Mouse (Mus musculus) neutrophil, adult 5-6 weeks (primary cell): Measurements from ENCODE around the gene Aaas. TPM values are rescaled to one million over a fixed set of nuclear protein-coding genes. Genes with fewer than 3 reads are reported as not detected.
A peak's percentile ranks its signal among the peaks of the same experiment; 100 is the strongest.

ENCODE experiments used
- ATAC-seq: fragments of 151-379, 151-347 bp; 2 replicates; pipeline ENCODE4 v1.8.0; 2017; ENCODE audit warnings: mild to moderate bottlenecking, moderate TSS enrichment; ENCODE audit not compliant: insufficient number of reproducible peaks, poor library complexity, low FRiP score, severe bottlenecking; ENCODE audit errors: extremely low read depth
- total RNA-seq: library from RNA; stranded (forward); fragments of 200-1000 nt; gene quantifications from 2 replicates; pipeline ENCODE4 v1.2.3, GENCODE M21; 2017

Gene Aaas
- total RNA-seq, 1 experiment from 2014 or later: 50.6 TPM

GRCm38 (mm10) chr15:102324654-102325473 lies 25.7 kb downstream of the Aaas start:
- no peak for ATAC-seq

- peak; percentile 85 for ATAC-seq
Measured at GRCm38 (mm10) chr15:102316263-102316662, 34.3 kb downstream of the Aaas start.

GRCm38 (mm10) chr15:102315292-102315691 lies 35.3 kb downstream of the Aaas start:
- ATAC-seq: no peak

- no peak for ATAC-seq
Measured at GRCm38 (mm10) chr15:102311489-102311888, 39.1 kb downstream of the Aaas start.

- no peak for ATAC-seq
Measured at GRCm38 (mm10) chr15:102310074-102310845, 40.3 kb downstream of the Aaas start.

- no peak for ATAC-seq
Measured at GRCm38 (mm10) chr15:102308717-102309116, 41.9 kb downstream of the Aaas start.

- ATAC-seq: no peak
Measured at GRCm38 (mm10) chr15:102302542-102302941, 48.0 kb downstream of the Aaas start.

- ATAC-seq: no peak
Measured at GRCm38 (mm10) chr15:102296368-102297006, 54.1 kb downstream of the Aaas start.

- peak; percentile 100 for ATAC-seq
Measured at GRCm38 (mm10) chr15:102295633-102296367, 54.8 kb downstream of the Aaas start, which contains the start of gene Espl1. Gene Espl1 (plus strand): TSS chr15:102296266.

Other genes starting within 250 kb of the Aaas start
- 47.0 and 56.1 TPM in 2 replicates for gene Spryd3, start 214.5 kb downstream of the Aaas start, total RNA-seq
- gene Igfbp6, start 206.4 kb downstream of the Aaas start, total RNA-seq: 4.7 and 6.5 TPM in 2 replicates
- gene Soat2, start 200.2 kb downstream of the Aaas start, total RNA-seq: 13.3 and 14.4 TPM in 2 replicates
- 118 and 120 TPM in 2 replicates for gene Zfp740, start 147.5 kb downstream of the Aaas start, total RNA-seq
- gene Csad, start 146.0 kb downstream of the Aaas start, total RNA-seq: 47.6 and 56.0 TPM in 2 replicates
- 338 and 351 TPM in 2 replicates for gene Itgb7, start 118.8 kb downstream of the Aaas start, total RNA-seq
- 28.2 and 38.3 TPM in 2 replicates for gene Rarg, start 93.3 kb downstream of the Aaas start, total RNA-seq
- gene Gm9918, start 80.2 kb downstream of the Aaas start, total RNA-seq: 0.49 TPM in 1 of 2 replicates, not detected in the other
- 21.6 and 22.6 TPM in 2 replicates for gene Mfsd5, start 71.3 kb downstream of the Aaas start, total RNA-seq
- gene Espl1, start 54.5 kb downstream of the Aaas start, total RNA-seq: 1.2 and 6.1 TPM in 2 replicates
- gene Pfdn5, start 24.7 kb downstream of the Aaas start, total RNA-seq: 495 and 562 TPM in 2 replicates
- 44.2 and 56.0 TPM in 2 replicates for gene Myg1, start 19.1 kb downstream of the Aaas start, total RNA-seq
- gene Sp7, start 16.4 kb upstream of the Aaas start, total RNA-seq: not detected in 2 replicates
- 105 and 109 TPM in 2 replicates for gene Sp1, start 55.4 kb upstream of the Aaas start, total RNA-seq
- gene Amhr2, start 94.6 kb upstream of the Aaas start, total RNA-seq: 0.74 and 1.2 TPM in 2 replicates
- 272 and 296 TPM in 2 replicates for gene Prr13, start 108.3 kb upstream of the Aaas start, total RNA-seq
- 144 TPM in 2 replicates for gene Pcbp2, start 119.8 kb upstream of the Aaas start, total RNA-seq
- not detected in 2 replicates for gene Gm10337, start 153.0 kb upstream of the Aaas start, total RNA-seq
- gene Map3k12, start 166.3 kb upstream of the Aaas start, total RNA-seq: 0.93 and 1.2 TPM in 2 replicates
- 29.1 and 34.6 TPM in 2 replicates for gene Tarbp2, start 167.4 kb upstream of the Aaas start, total RNA-seq
- 1.4 and 6.1 TPM in 2 replicates for gene Npff, start 174.2 kb upstream of the Aaas start, total RNA-seq